Mouse (Mus musculus): ENCODE data around the gene Ms4a10.

Ms4a10 gene

GRCm38 (mm10) chr19:10918321-10918991, 56.0 kb downstream of the Ms4a10 start:
- no peak for DNase-seq (ENCODE audit: low read depth, low spot score)

- no peak for DNase-seq (ENCODE audit: low read depth, low spot score)
Measured at GRCm38 (mm10) chr19:10916506-10916905, 58.0 kb downstream of the Ms4a10 start.

GRCm38 (mm10) chr19:10914870-10915269, 59.6 kb downstream of the Ms4a10 start:
- no peak for DNase-seq (ENCODE audit: low read depth, low spot score)

GRCm38 (mm10) chr19:10914291-10914690, 60.2 kb downstream of the Ms4a10 start:
- DNase-seq (ENCODE audit: low read depth, low spot score) = no peak

Measured in CD4-positive, CD25-positive, alpha-beta regulatory T cell, adult 2 months (primary cell).